Mouse (Mus musculus) midbrain, embryonic 13.5 days (tissue): ENCODE measurements around the gene Sgip1. TPM values are rescaled to one million over a fixed set of nuclear protein-coding genes. Genes with fewer than 3 reads are reported as not detected.

Experiments
- ATAC-seq: fragments of 200-750 bp; cut with Nextera tagmentation; 2 replicates; pipeline ENCODE4 v1.8.0; 2017; ENCODE audit warnings: mild to moderate bottlenecking, moderate TSS enrichment, moderate library complexity
- H3K27ac ChIP-seq: fragments of 300-500 bp; sonication (generic); 2 replicates; pipeline ENCODE4 v1.5.1; 2015; ENCODE audit warnings: inconsistent platforms, mild to moderate bottlenecking, moderate library complexity
- H3K27me3 ChIP-seq: fragments of 300-500 bp; sonication (generic); 2 replicates; pipeline ENCODE4 v1.6.1; 2015; ENCODE audit warnings: mild to moderate bottlenecking, inconsistent platforms
- H3K36me3 ChIP-seq: fragments of 300-500 bp; sonication (generic); 2 replicates; pipeline ENCODE4 v1.6.1; 2015; ENCODE audit warnings: mild to moderate bottlenecking, inconsistent platforms
- H3K4me1 ChIP-seq: fragments of 300-500 bp; sonication (generic); replicated peaks from 2 replicates; pipeline ENCODE4 v1.6.1; 2015; ENCODE audit warnings: inconsistent platforms
- H3K4me2 ChIP-seq: fragments of 300-500 bp; sonication (generic); replicated peaks from 2 replicates; pipeline ENCODE4 v1.6.1; 2015; ENCODE audit warnings: moderate library complexity, mild to moderate bottlenecking, inconsistent platforms
- H3K4me3 ChIP-seq: fragments of 300-500 bp; sonication (generic); replicated peaks from 2 replicates; pipeline ENCODE4 v1.5.1; 2015; ENCODE audit warnings: mild to moderate bottlenecking, inconsistent platforms
- H3K9ac ChIP-seq: fragments of 300-500 bp; sonication (generic); replicated peaks from 2 replicates; pipeline ENCODE4 v1.6.1; 2015; ENCODE audit warnings: mild to moderate bottlenecking, inconsistent platforms
- H3K9me3 ChIP-seq: fragments of 300-500 bp; sonication (generic); 2 replicates; pipeline ENCODE4 v1.6.1; 2016; ENCODE audit warnings: mild to moderate bottlenecking, inconsistent platforms
- WGBS: fragments of 180-500 bp; shearing (Covaris S2); methylation state at CpG from one replicate; pipeline ENCODE4 v1.1.7; 2015; 5-methylcytosine and 5-hydroxymethylcytosine counted together
- polyA plus RNA-seq: library from polyadenylated mRNA; unstranded; fragments of >200 nt; fragmentation: Nextera tagmentation; extraction: Ambion mirVana; gene quantifications from 2 replicates; pipeline ENCODE4 v1.2.1, GENCODE M21; 2015

Sgip1 gene
- polyA plus RNA-seq, 1 experiment from 2014 or later: 61.8 TPM

- H3K4me3 ChIP-seq: no peak overlapping the region
- H3K9me3 ChIP-seq: no peaks in the 10 kb centered on the region
- H3K27me3 ChIP-seq: no peaks in the 10 kb centered on the region
- H3K36me3 ChIP-seq: peaks cover 16% of the 10 kb centered on the region; the same call in 1 of the 2 replicates
- H3K9ac ChIP-seq: no peak overlapping the region
- 82% methylated on average over 2 of the region's 2 CpGs for WGBS
- no peak for ATAC-seq
- no peak overlapping the region for H3K4me2 ChIP-seq
- H3K4me1 ChIP-seq: no peaks in the 10 kb centered on the region
- H3K27ac ChIP-seq: no peak overlapping the region
Measured at GRCm38 (mm10) chr4:102886459-102886858, 145.4 kb downstream of the Sgip1 start.

- Histone ChIP-seq H3K9me3 (no peaks in the 10 kb centered on the region), H3K27ac (no peak overlapping the region), H3K4me3 (no peak overlapping the region), H3K27me3 (no peaks in the 10 kb centered on the region), H3K9ac (no peak overlapping the region), H3K4me2 (no peak overlapping the region), H3K36me3 (peaks cover 16% of the 10 kb centered on the region; the same call in 1 of the 2 replicates), H3K4me1 (no peaks in the 10 kb centered on the region)
- ATAC-seq: no peak
- WGBS: 89% methylated on average over 4 of the region's 4 CpGs
Measured at GRCm38 (mm10) chr4:102886902-102887301, 145.8 kb downstream of the Sgip1 start.

GRCm38 (mm10) chr4:102887770-102888689 is 146.9 kb downstream of the Sgip1 start:
- H3K4me2 ChIP-seq: no peak overlapping the region
- 92% methylated on average over 14 of the region's 14 CpGs for WGBS
- ATAC-seq: no peak
- H3K27ac ChIP-seq: no peak overlapping the region
- H3K4me1 ChIP-seq: no peaks in the 10 kb centered on the region
- no peaks in the 10 kb centered on the region for H3K9me3 ChIP-seq
- no peaks in the 10 kb centered on the region for H3K27me3 ChIP-seq
- no peak overlapping the region for H3K9ac ChIP-seq
- peaks cover 12% of the 10 kb centered on the region; the same call in 1 of the 2 replicates for H3K36me3 ChIP-seq
- no peak overlapping the region for H3K4me3 ChIP-seq

GRCm38 (mm10) chr4:102895866-102896265 is 154.8 kb downstream of the Sgip1 start:
- H3K27ac ChIP-seq: no peak overlapping the region
- no peak overlapping the region for H3K9ac ChIP-seq
- H3K27me3 ChIP-seq: no peaks in the 10 kb centered on the region
- H3K4me1 ChIP-seq: no peaks in the 10 kb centered on the region
- no peak overlapping the region for H3K4me2 ChIP-seq
- H3K9me3 ChIP-seq: no peaks in the 10 kb centered on the region
- H3K4me3 ChIP-seq: no peak overlapping the region
- peaks cover 37% of the 10 kb centered on the region for H3K36me3 ChIP-seq
- 100% methylated on average over 2 of the region's 2 CpGs for WGBS
- no peak for ATAC-seq

GRCm38 (mm10) chr4:102898987-102899386 is 157.9 kb downstream of the Sgip1 start:
- Histone ChIP-seq H3K9me3 (no peaks in the 10 kb centered on the region), H3K36me3 (peaks cover 29% of the 10 kb centered on the region), H3K27ac (no peak overlapping the region), H3K4me2 (no peak overlapping the region), H3K4me3 (no peak overlapping the region), H3K4me1 (no peaks in the 10 kb centered on the region), H3K9ac (no peak overlapping the region), H3K27me3 (no peaks in the 10 kb centered on the region)
- no peak for ATAC-seq
- WGBS: 82% methylated on average over 4 of the region's 4 CpGs

- H3K9ac ChIP-seq: no peak overlapping the region
- H3K27me3 ChIP-seq: no peaks in the 10 kb centered on the region
- no peak overlapping the region for H3K4me2 ChIP-seq
- 93% methylated on average over 5 of the region's 5 CpGs for WGBS
- no peak overlapping the region for H3K27ac ChIP-seq
- no peaks in the 10 kb centered on the region for H3K9me3 ChIP-seq
- peaks cover 22% of the 10 kb centered on the region for H3K36me3 ChIP-seq
- no peak overlapping the region for H3K4me3 ChIP-seq
- H3K4me1 ChIP-seq: no peaks in the 10 kb centered on the region
- ATAC-seq: no peak
Measured at GRCm38 (mm10) chr4:102899683-102900082, 158.6 kb downstream of the Sgip1 start.

- no peak overlapping the region for H3K4me3 ChIP-seq
- no peak overlapping the region for H3K4me2 ChIP-seq
- ATAC-seq: no peak
- H3K36me3 ChIP-seq: peaks cover 17% of the 10 kb centered on the region
- no peak overlapping the region for H3K27ac ChIP-seq
- H3K9me3 ChIP-seq: no peaks in the 10 kb centered on the region
- 90% methylated on average over 6 of the region's 6 CpGs for WGBS
- no peaks in the 10 kb centered on the region for H3K27me3 ChIP-seq
- H3K9ac ChIP-seq: no peak overlapping the region
- H3K4me1 ChIP-seq: no peaks in the 10 kb centered on the region
Measured at GRCm38 (mm10) chr4:102900166-102900565, 159.1 kb downstream of the Sgip1 start.

- Histone ChIP-seq H3K27ac (no peak overlapping the region), H3K36me3 (no peaks in the 10 kb centered on the region), H3K9ac (no peak overlapping the region), H3K4me2 (no peak overlapping the region), H3K27me3 (no peaks in the 10 kb centered on the region), H3K9me3 (no peaks in the 10 kb centered on the region), H3K4me3 (no peak overlapping the region), H3K4me1 (no peaks in the 10 kb centered on the region)
- ATAC-seq: no peak
- WGBS: 86% methylated on average over 7 of the region's 7 CpGs
Measured at GRCm38 (mm10) chr4:102907843-102908427, 166.8 kb downstream of the Sgip1 start.

GRCm38 (mm10) chr4:102910191-102910590 is 169.1 kb downstream of the Sgip1 start:
- Histone ChIP-seq H3K27ac (no peak overlapping the region), H3K9ac (no peak overlapping the region), H3K4me3 (no peak overlapping the region), H3K4me1 (no peaks in the 10 kb centered on the region), H3K27me3 (no peaks in the 10 kb centered on the region), H3K4me2 (no peak overlapping the region), H3K36me3 (no peaks in the 10 kb centered on the region), H3K9me3 (no peaks in the 10 kb centered on the region)
- WGBS: 94% methylated on average over 4 of the region's 4 CpGs
- no peak for ATAC-seq

- 84% methylated on average over 3 of the region's 3 CpGs for WGBS
- Histone ChIP-seq H3K4me2 (no peak overlapping the region), H3K4me1 (no peaks in the 10 kb centered on the region), H3K27ac (no peak overlapping the region), H3K9me3 (no peaks in the 10 kb centered on the region), H3K9ac (no peak overlapping the region), H3K36me3 (peaks cover 5% of the 10 kb centered on the region; the same call in 1 of the 2 replicates), H3K4me3 (no peak overlapping the region), H3K27me3 (no peaks in the 10 kb centered on the region)
- no peak for ATAC-seq
Measured at GRCm38 (mm10) chr4:102913176-102913575, 172.1 kb downstream of the Sgip1 start.

- Histone ChIP-seq H3K9me3 (no peaks in the 10 kb centered on the region), H3K4me3 (no peak overlapping the region), H3K4me1 (no peaks in the 10 kb centered on the region), H3K36me3 (peaks cover 5% of the 10 kb centered on the region; the same call in 1 of the 2 replicates), H3K9ac (no peak overlapping the region), H3K27ac (no peak overlapping the region), H3K4me2 (no peak overlapping the region), H3K27me3 (no peaks in the 10 kb centered on the region)
- 72% methylated on average over 5 of the region's 5 CpGs for WGBS
- no peak for ATAC-seq
Measured at GRCm38 (mm10) chr4:102913700-102914327, 172.7 kb downstream of the Sgip1 start.

GRCm38 (mm10) chr4:102918191-102918590 is 177.1 kb downstream of the Sgip1 start:
- ATAC-seq: no peak
- Histone ChIP-seq H3K9ac (no peak overlapping the region), H3K27me3 (no peaks in the 10 kb centered on the region), H3K4me2 (no peak overlapping the region), H3K4me1 (no peaks in the 10 kb centered on the region), H3K27ac (no peak overlapping the region), H3K9me3 (no peaks in the 10 kb centered on the region), H3K36me3 (peaks cover 32% of the 10 kb centered on the region), H3K4me3 (no peak overlapping the region)
- 96% methylated on average over 1 of the region's 1 CpGs for WGBS
